Mouse (Mus musculus): ENCODE measurements around the gene Cfl1.
"Not testable (repeated sequence)": the region's sequence is repeated elsewhere in the genome, so short reads cannot be mapped to it uniquely, and the experiment has no call there.

Gene Cfl1

DNA sequence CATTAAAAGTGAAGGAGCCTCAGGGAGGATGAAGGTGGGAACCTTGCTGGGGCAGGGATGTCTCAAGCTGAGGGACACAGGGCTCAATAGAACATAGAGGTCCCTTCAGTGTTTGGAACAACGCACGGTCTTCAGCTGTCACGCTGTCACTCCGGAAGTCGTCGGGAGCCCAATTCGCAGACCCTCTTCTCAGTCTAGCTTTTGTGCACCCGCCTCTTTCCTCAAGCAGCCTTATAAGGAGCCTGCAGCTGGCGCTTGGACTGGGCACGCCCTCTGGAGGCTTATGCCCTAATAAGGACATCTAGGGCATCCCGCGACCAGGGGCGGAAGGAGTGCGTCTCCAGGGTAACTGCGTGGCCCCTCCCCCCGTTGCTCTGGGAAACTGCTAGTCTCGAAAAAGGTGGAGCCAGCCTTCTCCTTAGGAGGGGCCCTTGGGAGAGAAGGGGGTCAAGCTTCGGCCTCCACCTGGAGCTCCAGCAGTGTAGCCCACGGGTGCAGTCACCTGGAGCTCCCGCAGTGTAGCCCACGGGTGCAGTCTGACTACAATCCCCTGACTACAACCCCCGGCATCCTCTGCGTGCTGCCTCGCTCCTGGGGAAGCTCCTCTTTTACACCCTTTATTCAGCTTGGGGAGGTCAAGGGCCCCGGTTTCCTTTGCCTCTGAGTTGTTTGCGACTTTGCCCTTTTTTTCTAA is 1.2 kb upstream of the Cfl1 start:
- peak; percentile 99 for DNase-seq (ENCODE audit: low read depth, low spot score)

DNA sequence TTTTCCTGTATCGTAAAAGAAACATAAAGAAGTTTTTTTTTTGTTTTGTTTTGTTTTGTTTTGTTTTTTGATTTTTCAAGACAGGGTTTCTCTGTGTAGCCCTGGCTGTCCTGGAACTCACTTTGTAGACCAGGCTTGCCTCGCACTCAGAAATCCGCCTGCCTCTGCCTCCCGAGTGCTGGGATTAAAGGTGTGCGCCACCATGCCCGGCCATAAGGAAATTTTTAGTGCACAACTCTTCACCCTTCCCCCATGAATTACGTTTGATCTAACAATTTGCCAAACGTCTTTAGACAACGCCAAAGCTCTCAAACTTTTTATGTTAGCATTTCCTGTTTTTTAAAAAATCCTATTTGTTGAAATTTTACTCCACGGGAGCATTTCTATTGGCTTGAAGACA is 534 bp upstream of the Cfl1 start:
- not testable (repeated sequence) for DNase-seq (ENCODE audit: low read depth, low spot score)

DNA sequence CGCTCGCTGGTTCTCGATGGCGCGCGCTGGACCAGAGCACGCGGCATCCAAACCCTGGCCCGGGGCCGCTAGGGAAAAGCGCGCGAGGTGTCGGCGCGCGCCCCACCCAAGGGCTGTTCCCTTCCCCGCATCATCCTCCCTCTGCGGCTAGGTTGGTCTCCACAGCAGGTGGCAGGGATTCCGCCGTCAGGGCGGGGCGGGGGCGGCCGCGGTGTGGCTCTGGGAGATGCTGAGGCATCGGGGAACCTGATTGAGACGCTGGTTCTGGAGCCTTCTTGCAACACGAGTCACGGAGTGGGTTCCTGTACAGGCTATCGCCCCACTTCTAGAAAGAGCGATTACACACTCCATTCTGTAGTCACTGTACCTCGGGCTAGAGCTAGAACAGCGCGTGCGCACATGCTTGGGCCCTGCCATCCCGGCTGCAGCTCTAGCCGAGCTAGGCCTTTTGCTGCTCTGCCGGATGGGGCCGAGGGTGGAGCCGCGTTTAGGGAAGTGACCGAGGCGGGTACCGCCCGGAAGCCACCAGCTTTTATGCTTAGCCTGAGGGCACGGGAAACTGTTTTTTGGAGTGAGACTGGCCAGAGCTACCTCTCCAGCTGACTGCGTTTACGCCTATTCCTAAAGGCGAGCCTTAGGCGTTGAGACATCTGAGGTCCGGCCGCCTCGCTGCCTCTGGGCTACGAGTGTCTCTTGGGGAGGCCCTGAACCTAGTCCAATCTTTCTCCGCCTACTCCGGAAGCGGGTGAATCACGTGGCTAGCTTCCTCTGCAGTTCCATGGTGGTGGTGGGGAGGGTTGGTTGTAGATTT is 848 bp downstream of the Cfl1 start:
- DNase-seq (ENCODE audit: low read depth, low spot score), result peak; percentile 95

DNA sequence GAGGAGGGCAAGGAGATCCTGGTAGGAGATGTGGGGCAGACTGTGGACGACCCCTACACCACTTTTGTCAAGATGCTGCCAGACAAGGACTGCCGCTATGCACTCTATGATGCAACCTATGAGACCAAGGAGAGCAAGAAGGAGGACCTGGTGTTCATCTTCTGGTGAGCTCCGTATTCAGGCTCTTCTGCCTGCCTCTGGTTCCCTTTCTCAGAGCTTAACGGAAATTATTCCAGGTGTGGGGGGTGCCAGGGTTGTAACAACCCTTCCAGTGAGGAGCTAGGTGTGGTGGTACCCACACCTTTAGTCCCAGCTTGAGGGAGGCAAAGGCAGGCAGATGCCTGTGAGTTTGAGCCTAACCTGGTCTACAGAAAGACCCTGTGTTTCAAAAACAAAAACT is 2.4 kb downstream of the Cfl1 start:
- no peak for DNase-seq (ENCODE audit: low read depth, low spot score)

DNA sequence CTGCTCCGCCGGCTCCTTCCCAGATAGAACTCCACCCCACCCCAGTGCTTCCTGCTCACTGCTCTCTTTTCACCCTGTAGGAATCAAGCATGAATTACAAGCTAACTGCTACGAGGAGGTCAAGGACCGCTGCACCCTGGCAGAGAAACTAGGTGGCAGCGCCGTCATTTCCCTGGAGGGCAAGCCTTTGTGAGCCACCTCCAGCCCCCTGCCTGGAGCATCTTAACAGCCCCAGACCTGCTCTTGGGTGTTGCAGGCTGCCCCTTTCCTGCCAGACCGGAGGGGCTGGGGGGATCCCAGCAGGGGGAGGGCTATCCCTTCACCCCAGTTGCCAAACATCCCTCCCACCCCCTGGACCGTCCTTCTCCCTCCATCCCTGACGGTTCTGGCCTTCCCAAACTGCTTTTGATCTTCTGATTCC is 3.1 kb downstream of the Cfl1 start:
- DNase-seq (ENCODE audit: low read depth, low spot score), result not testable (repeated sequence)

DNA sequence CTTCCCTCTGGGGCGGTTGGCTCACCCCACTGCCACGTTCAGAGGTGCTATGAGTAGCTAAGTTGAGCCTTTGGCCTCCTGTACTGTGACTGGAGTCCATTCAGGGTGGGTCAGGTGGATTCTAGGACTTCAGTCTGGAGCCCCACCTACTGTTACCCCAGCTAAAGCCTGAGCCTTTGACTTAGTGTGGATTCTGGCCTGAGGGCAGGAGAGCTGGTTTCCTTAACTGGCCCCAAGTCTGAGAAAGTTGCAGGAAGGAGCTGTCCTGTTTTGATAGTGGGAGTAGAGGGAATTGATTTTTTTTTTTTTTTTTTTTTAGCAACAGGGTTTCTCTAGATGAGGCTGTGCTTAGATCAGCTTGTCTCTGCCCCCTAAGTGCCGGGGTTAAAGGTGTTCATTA is 4.1 kb downstream of the Cfl1 start:
- DNase-seq (ENCODE audit: low read depth, low spot score), result no peak

DNA sequence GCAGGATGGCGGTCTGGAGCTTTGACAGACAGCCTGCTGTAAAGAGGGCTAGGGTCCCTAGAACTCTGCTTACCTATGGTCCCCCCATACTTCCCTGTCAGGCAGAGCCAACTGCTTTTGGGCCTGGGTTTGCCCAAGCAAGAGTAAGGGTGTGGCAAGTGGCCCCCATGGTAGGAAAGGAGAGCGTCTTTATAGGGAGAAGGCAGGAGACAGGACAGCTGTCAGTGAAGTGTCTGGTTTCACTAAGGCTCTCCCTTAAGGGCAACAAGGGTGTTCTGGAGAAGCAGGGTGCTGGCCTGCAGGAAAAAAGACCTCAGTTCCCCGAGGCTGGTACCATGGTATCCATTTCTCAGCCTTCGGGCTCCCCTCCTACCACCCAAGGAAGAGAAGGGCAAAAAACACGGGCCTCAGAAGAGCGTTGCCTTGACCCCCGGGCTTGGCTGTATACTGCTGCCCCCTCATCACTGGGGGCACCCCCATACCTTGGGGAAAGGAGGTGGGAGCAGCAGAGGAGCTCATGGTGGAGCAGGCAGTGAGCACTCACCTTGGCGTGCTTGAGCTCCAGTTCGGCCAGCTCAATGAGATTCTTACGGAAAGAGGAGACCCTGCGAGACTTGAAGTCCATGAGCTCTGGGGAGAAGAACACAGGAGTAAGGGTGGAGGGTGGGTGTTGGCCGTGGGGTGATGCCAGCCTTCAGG is 5.2 kb downstream of the Cfl1 start:
- no peak for DNase-seq (ENCODE audit: low read depth, low spot score)

DNA sequence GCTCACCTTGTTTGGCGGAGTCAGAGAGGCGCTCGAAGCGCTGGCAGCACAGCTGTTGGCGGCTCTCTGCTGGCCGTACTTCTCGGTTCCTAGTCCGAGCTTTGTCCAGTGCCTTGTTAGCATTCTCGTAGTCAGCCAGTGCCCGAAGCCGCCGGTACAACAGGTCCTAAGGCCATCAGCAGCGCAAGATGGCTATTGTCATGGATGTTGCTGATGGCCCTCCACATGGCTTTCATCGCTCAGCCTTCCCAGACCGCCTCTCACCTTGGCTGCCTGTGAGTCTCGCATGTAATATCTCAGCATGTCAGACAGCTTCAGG is 5.8 kb downstream of the Cfl1 start:
- DNase-seq (ENCODE audit: low read depth, low spot score), result no peak

DNA sequence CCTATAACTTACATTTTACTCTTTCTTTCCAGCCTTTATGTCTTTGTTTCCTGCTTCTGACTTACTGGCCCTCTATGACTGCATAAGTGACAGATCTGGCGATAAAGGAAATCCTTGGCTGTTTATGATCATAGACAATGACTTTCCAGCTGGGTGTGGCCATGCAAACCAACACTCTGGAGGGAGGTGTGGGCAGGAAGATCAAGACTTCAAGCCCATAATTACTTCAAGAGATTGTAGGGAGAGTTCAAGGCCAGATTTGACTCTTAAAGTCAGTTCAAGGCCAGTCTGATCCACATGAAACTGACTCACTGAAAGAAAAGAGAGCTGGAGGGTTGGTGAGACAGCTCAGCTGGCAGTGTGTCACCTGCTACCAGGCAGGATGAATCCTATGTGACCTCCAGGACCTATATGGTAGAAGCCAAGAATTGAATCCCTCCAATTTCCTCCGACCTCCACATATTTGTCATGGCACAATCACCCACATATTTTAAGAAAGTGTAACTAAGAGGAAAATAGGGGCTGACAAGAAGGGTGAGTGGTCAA is 10.1 kb downstream of the Cfl1 start:
- DNase-seq (ENCODE audit: low read depth, low spot score), result no peak

DNA sequence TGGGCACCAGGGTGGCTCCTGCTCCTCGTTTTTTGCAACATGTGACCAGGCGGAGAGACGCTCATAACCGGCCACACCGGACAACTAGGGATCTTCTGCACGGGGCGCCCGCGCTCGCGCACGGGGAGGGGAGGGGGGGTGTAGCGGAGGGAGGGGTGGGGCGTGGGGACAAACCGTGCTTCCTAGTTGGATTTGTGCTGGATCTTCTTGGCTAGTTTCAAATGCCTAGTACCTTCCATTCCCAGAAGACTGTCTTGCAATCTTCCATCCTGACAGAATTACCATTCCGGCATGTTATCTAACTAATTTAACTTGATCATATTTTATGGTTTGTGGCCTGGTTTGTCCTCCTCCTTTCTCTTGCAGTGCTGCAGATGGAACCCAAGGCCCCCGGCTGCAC is 13.4 kb downstream of the Cfl1 start, which contains the start of gene 1700020D05Rik:
TSS of gene 1700020D05Rik (minus strand) at position 101 of the 400 bp plus-strand sequence.
- no peak for DNase-seq (ENCODE audit: low read depth, low spot score)

DNA sequence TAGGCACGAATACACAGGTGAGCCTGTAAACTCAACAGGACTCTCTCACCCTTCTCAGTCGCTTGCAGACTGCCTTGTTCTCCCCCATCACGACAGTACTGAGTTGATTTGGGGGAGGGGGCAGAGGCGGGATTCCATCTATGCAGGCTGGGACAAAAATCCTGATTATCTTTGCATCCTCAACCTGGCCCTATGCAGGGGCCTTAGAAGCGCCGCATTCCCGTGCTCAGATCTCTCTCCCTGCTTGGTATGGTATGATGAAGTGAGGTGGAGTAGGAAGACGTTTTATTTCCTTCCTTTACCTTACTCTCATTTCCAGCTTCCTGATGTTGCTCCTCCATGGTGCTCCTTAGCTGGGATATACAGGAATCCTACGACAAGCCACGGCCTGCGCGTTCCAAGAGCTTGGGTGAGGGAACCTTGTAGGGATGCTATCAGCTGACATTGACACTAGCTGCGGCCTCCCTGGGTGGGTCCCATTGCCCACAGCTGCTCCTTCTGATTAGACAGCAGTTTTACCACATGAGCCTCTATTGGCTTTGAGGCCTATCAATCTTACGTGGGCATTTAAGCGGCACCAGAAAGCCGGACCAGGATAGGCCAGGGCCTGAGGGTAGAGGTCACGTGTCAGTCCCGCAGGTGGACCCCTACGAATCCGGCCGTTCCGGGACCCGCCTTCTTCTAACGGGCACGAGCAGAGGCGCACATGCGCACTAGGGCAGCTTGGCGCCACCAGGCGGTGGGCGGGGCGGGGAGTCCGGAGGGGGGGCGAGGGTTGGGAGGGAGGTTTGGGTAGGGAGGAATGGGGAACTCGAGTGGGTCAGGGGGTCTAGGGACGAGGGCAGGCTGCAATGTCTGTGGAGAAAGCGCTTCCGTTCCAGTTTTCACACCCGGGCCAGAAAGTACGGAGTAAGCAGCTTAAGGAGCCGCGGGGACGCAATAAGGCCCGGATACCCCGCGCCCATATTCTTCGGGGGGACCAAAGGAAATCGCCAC is 20.1 kb downstream of the Cfl1 start, which contains the start of gene Snx32:
TSS of gene Snx32 (minus strand) at position 508 of the 996 bp plus-strand sequence.
- DNase-seq (ENCODE audit: low read depth, low spot score), result no peak

DNA sequence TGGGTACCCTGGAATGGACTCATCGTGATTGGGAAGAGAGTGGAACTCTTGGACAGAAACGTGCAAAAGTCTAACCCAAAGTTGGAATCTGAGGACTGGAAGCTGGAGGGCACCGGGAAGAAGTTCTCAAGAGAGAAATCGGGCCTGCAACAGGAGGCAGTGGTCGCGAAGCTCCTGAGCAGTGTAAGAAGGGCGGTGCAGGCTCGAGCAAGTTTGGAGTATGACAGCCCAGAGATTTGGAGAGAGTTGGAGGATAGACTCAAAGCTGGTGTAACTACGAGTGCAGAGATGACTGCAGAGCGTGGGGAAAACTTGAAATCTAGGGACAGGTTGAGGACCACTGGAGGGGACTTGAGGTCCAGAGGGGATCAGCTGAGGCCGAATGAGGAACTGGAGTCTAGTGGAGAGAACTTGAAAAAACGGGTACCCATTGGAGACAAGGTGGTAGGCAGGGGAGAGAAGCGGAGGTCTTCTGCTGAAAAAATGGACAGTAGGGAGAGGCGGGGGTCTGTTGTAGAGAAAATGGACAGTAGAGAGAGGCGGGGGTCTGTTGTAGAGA is 20.9 kb downstream of the Cfl1 start:
- no peak for DNase-seq (ENCODE audit: low read depth, low spot score)

DNA sequence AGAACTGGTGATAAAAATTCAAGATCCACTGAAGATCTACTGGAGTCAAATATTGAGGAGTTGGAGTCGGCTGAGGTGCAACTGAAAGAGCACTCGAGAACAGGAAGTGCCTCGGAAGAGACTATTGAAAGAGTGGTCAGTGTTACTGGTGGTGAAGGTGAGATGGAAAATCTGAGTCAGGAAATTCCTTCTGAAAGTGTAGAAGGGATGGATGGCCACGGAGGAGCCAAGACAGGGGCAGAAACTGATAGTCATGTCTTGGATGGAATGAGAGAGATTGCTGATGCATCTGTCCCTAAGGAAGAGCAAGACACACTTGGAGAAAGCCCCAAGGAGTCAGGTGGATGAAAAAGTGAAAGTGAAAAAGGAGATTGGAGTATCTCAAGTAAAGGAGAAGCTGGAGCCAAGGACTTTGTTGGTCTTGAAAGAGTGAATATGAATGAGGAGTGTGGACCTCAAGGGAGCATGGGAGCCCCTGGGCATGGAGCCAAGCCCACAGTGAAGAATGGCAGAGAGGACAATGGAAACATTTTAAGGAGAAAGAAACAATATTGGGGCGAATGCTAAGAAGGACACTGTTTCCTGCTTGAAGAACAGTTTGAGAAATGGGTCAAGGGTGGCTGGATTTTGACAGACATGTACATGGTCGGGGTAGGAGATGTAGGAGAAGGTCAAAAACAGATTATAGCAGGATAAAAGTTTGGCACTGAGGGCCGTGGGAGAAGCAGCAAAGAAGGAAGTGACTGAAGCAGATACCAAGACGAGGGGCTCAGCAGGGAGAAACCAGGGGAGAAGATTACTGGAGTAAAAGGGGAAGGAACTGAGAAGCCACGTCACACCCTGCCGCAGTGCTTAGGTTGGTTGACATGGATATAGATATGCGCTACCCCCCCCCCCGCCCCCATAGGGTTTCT is 22.1 kb downstream of the Cfl1 start:
- DNase-seq (ENCODE audit: low read depth, low spot score), result no peak

DNA sequence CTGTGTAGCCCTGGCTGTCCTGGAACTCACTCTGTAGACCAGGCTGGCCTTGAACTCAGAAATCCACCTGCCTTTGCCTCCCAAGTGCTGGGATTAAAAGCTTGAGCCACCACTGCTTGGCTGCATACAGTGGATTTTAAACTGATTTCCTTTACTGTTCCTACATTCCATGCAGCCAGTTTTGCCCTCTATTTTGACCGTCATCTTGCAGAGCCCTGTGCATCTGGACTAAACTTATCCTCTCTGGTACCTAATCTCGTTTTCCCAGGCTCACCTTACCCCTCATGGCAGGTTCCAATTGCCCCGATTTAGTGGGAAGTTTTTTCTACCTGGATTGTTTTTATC is 22.7 kb downstream of the Cfl1 start:
- DNase-seq (ENCODE audit: low read depth, low spot score), result no peak

DNA sequence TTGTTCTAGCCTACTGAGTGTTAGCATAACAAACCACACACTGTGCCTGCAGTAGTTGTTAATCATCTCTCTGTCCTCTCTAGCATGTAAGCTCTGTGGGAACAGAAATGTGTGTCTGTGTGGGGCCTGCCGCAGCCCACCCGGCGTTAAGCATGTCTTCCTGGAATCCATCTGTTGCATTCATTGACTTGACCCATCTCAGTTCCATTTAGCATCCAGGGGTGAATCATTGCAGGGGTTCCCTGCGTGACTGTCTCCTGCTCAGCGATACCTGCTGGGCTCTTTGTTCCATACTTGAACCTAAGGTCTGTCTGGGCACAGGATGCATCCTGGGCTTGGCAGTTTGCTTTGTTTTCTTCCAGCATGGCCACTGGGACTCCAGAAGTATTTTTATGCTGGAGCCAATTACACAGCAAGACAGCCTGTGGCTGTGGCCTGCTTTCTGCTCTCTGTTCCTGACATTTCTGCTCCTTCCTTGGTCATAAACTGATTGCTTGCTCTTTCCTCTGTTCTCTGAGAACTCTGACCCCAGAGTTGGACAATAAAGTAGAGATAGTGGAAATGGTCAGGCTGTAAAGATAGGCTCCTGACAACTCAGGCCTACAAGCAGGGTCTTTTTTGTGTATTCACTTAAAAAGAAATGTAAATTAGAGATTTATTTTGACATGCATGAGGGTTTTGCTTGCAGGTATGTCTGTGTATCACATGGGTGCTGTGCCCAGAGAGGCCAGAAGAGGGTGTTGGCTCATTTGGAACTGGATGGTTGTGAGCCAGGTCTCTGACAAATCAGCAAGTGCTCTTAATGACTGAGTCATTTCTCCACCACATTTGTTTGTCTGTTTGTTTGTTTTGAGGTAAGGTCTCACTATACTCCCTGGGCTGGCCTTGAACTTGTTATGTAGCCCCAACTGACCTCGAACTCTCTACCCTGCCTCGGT is 25.9 kb downstream of the Cfl1 start:
- DNase-seq (ENCODE audit: low read depth, low spot score), result no peak

DNA sequence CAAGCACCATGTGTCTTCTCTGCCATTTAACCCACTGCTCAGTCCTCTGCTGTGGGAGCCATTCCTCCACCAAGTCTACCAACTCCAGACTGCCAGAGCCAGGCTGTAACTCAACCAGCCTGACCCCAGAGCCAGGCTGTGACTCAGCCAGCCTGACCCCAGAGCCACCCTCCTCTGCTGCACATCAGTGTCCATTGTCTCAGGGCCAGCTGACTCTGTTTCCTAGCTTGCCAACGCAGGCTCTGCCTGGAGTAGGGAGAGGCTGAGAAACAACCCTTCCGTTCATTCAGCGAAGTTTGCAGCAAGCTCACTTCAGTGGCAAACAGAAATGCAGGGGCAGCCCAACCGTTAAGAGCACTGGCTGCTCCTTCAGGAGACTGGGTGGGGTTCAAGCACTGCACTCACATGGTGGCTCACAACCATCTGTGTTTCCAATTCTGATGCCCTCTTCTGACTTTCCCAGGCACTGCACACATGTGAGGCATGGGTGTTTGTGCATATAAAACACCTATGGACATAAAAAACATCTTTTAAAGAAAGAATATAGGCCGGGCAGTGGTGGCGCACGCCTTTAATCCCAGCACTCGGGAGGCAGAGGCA is 26.8 kb downstream of the Cfl1 start:
- DNase-seq (ENCODE audit: low read depth, low spot score), result peak; percentile 55

DNA sequence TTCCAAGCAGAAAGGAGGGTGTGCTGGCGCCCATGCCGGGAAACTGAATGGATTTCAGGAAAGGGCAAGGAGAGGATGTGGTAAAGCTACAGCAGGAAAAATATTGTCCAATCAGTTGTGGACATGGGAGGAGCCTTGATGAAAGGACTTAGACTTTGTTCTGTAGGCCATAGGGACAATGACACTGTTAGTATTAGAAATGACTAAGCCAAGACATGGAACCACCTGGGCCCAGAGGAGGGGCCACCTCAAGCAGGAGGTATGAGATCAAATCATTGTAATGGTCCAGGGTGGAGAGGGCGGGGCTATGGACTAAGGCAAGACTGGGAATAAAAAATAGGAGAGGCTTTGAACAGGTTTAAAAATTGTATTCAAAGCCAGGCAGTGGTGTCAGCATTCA is 28.5 kb downstream of the Cfl1 start:
- no peak for DNase-seq (ENCODE audit: low read depth, low spot score)

DNA sequence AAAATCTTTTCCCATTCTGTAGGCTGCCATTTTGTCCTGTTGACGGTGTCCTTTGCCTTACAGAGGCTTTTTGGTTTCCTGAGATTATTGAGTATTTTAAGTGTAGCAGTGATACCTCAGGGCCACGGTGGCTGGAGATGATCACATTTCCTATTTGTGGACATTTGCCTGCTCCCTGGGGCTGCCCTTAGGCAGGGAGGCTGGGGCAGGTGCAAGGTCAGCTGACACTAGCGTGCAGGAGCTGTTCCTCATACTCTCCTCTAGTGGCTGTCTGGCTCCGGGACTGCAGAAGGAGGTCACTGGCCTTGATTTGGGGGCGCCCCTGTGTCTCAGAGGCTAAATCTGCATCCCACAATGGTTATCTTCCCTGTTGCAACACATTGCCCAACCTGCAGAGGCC is 34.9 kb downstream of the Cfl1 start:
- DNase-seq (ENCODE audit: low read depth, low spot score), result no peak

Data from 3T3-L1 (cell line).